Mouse (Mus musculus) spleen, adult 10 weeks (tissue): Measurements from ENCODE around the gene Rrp8. TPM values are rescaled to one million over a fixed set of nuclear protein-coding genes. Genes with fewer than 3 reads are reported as not detected.

Source experiments
- polyA plus RNA-seq: library from polyadenylated mRNA; stranded (reverse); fragments of 350-450 nt; fragmentation: Illumina TruSeq; extraction: RNeasy Lipid Tissue Mini Kit (QIAGEN cat#74804); gene quantifications from one replicate; pipeline ENCODE4 v1.2.3, GENCODE M21; 2015; ENCODE audit warnings: low replicate concordance; ENCODE audit not compliant: insufficient read depth

Rrp8 gene
- polyA plus RNA-seq, result 51.1 TPM

GRCm38 (mm10) chr7:105736911-105737521 lies at the start of gene Rrp8:
Rrp8 (minus strand) TSS chr7:105737385.

DNA sequence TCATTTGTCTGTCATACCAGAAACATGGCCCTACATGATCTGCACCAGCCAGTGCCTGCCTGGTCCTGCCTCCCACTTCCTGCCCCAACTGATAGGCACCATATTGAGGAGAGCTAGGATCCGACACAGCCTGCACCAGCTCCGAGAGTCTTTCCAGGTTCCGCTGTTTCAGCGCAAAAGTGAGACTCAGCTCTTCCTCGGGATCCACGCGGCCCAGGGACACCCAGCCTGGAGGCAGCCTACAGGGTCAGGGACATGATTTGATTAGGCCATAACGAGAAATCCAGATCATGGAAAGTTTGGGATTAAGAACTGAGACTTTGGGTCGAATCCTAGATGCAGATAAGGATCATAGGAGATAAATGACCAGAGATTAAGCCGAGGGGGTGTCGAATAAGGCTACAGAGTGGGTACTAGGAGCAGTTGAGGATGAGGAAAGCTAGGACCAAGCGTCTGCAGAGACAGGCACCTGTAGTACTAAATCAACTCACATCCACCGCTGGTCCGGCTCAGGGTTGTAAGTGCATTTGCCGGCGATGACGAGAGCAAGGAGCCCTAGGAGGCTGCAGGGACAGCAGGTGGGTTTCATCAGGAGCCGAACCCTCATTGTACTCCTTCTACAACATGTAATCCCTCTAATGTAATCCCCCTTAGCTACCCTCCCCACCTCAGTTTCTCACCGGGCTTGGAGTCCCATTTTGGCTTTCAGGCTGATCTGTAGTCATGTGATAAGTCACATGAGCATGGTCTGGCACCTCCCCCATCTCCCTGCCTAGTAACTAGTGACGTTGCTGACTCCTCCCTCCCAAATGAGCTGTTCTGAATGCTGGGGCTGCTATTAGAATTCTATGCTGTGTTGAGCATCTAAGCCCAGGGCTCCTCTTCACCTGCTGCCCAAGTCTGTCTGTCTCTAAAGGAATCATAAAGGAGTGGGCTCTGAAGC lies 14.6 kb upstream of the Rrp8 start, which contains the start of gene Tpp1:
Tpp1 (minus strand) TSS at position 745 of the 943 bp plus-strand sequence.

DNA sequence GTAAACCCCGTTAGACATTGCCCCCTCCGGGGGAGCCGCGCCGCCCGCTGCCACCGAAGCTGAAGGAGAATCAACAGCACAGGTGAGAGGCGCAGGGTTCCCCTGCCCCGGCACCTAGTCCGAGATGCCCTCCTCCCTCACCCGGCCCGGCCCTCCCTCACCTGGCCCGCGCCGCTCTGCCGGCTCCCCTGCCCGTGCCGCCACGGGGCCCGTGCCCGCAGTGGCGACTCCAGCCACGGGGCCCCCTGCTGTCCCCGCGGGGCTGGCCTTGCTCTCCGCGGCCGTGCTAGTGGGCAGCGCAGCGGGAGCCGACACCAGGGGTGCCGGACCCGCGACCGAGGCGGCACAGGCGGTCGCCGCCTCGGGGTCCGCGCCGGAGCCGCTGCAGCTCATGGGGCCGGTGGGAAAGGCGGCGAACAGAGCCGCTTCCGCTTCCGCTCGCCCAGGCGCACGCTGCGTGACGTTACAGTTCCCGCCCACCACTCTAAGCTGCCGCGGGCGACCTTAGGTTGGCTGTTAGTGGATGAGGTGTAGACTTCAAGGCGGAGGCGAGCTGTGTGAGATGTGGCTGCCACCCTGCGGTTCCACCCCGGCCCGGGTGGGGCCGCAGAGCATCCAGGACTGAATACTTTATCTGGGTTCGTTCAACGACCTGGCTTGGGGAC lies 6.9 kb upstream of the Rrp8 start, which contains the start of gene Taf10:
Taf10 (minus strand) TSS at position 436 of the 665 bp plus-strand sequence.

DNA sequence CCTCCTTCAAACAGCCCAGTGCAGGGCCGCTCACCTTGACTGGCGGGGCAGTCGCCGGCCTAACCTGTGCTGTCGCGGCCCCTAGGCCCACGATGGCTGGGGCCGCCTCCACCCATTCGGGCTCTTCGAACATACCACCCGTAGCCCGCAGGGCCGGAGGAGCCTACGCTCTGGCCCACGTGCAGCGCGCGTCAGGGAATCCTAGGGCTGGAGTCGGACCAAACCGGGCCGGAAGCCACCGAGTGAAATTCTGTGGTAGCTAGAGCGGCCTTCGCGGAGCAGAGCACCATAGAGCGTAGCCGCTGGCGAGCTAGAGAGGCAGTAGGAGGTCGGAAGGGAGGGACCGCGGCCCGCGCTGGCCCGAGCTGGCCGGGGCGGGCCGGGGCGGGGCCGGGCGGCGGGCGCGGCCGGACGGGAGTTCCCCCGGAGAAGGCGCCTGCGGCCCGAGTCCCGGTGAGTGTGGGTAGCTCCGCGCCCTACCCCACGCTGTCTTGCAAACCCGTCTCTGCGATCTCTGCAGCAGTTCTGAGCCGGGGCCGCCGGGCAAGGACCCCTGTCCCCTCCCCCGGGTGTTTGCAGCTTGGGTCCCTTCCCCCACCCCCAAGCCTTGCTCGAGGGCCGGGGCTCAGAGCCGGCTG lies 802 bp downstream of the Rrp8 start, which contains the start of gene Ilk:
Ilk (plus strand) TSS at position 329 of the 638 bp plus-strand sequence.

Other genes with a start within 250 kb of the Rrp8 start
- gene Smpd1, start 183.0 kb downstream of the Rrp8 start, polyA plus RNA-seq, result 12.2 TPM
- gene Apbb1, start 155.7 kb downstream of the Rrp8 start, polyA plus RNA-seq, result 1.8 TPM
- 0.26 TPM for gene Hpx, start 137.2 kb downstream of the Rrp8 start, polyA plus RNA-seq
- 38.1 TPM for gene Trim3, start 103.8 kb downstream of the Rrp8 start, polyA plus RNA-seq
- gene Timm10b, start 97.3 kb downstream of the Rrp8 start, polyA plus RNA-seq, result 33.4 TPM
- 23.6 TPM for gene Arfip2, start 97.0 kb downstream of the Rrp8 start, polyA plus RNA-seq
- 6.7 TPM for gene Gm45799, start 96.8 kb downstream of the Rrp8 start, polyA plus RNA-seq
- 7.2 TPM for gene Dnhd1, start 86.6 kb downstream of the Rrp8 start, polyA plus RNA-seq
- gene Ilk, start 793 bp downstream of the Rrp8 start, polyA plus RNA-seq, result 159 TPM
- gene Taf10, start 7.0 kb upstream of the Rrp8 start, polyA plus RNA-seq, result 127 TPM
- gene Tpp1, start 14.8 kb upstream of the Rrp8 start, polyA plus RNA-seq, result 96.7 TPM
- 2.1 TPM for gene Dchs1, start 50.3 kb upstream of the Rrp8 start, polyA plus RNA-seq
- gene Mrpl17, start 73.7 kb upstream of the Rrp8 start, polyA plus RNA-seq, result 71.3 TPM
- gene Gm4070, start 216.6 kb upstream of the Rrp8 start, polyA plus RNA-seq, result 101 TPM